Mouse (Mus musculus) hematopoietic multipotent progenitor cell, adult 10-12 weeks (in vitro differentiated cells): ENCODE measurements around the gene Gpr65. TPM values are rescaled to one million over a fixed set of nuclear protein-coding genes. Genes with fewer than 3 reads are reported as not detected.

Source experiments
- polyA plus RNA-seq: library from polyadenylated mRNA; stranded (reverse); fragments of >175 nt; gene quantifications from 2 replicates; pipeline ENCODE4 v1.2.3, GENCODE M21; 2012; ENCODE audit warnings: low replicate concordance

Gpr65 gene
- 1.2 and 5.6 TPM in 2 replicates for polyA plus RNA-seq

GRCm38 (mm10) chr12:98268441-98269369 is at the start of gene Gpr65:
Gpr65 (plus strand) TSS chr12:98268635.

GRCm38 (mm10) chr12:98258845-98259517 is 9.5 kb upstream of the Gpr65 start, which contains the start of gene Galc:
Galc (minus strand) TSS chr12:98259459.

Other genes with a start within 250 kb of the Gpr65 start
- 2.2 and 3.2 TPM in 2 replicates for gene Galc, start 9.2 kb upstream of the Gpr65 start, polyA plus RNA-seq